14 mouse cellular contexts compared by ENCODE assay signal in genomic region chr19:50325686-50326085, GRCm38 (mm10).
DNase-seq lines count a peak whose midpoint lies in the region; ATAC-seq and TF ChIP-seq lines count a peak whose summit lies in the region.
"Had no signal": no experiment of that assay in that cellular context is flagged by ENCODE, and none has a peak within 500 bp of the region (broad histone marks: within the 10 kb centered on the region; RNA-seq: fewer than 3 reads in every experiment).

No protein-coding gene starts in this region.

- H3K4me3 ChIP-seq in layer of hippocampus, adult 2 months: no peak overlapping the region
- H3K4me3 ChIP-seq in forebrain, embryonic 13.5 days: no peak overlapping the region
- H3K4me3 ChIP-seq: heart, embryonic 15.5 days; liver, embryonic 12.5 days; midbrain, embryonic 10.5 days; myocyte had no signal

- no peaks in the 10 kb centered on the region for H3K27me3 ChIP-seq in forebrain, embryonic 13.5 days
- H3K27me3 ChIP-seq: heart, embryonic 15.5 days; liver, embryonic 12.5 days had no signal

- no peak for ATAC-seq in forebrain, embryonic 13.5 days
- ATAC-seq: liver, embryonic 12.5 days; lung, postnatal 0 days had no signal

- 92% methylated on average over 10 of the region's 10 CpGs for WGBS in forebrain, embryonic 13.5 days

- H3K9me3 ChIP-seq in forebrain, embryonic 13.5 days (replicated peaks): no peaks in the 10 kb centered on the region
- H3K9me3 ChIP-seq: heart, embryonic 15.5 days; liver, embryonic 12.5 days; midbrain, embryonic 10.5 days had no signal

- DNase-seq in heart, adult 11 months: peak; percentile 85
- DNase-seq in heart, adult 9 months (ENCODE audit: low spot score in 2 of 2): no peak
- peak; percentile 32 for DNase-seq in left cerebral cortex, postnatal 4 days
- DNase-seq in left cerebral cortex, adult 11 months (ENCODE audit: low spot score): no peak
- peak; percentile 5 for DNase-seq in cerebellum, adult 8-10 months
- DNase-seq in gastrocnemius, postnatal 10 days: peak; percentile 24
- DNase-seq in layer of hippocampus, adult 2 months (ENCODE audit: low spot score in 2 of 2): no peak
- DNase-seq: thymus, adult 2 months had no signal

- no peak for TF ChIP-seq CTCF in layer of hippocampus, adult 2 months (conservative IDR thresholded peaks at IDR 0.05)

- no peak overlapping the region for H3K9ac ChIP-seq in forebrain, embryonic 13.5 days
- H3K9ac ChIP-seq: heart, embryonic 15.5 days; liver, embryonic 12.5 days had no signal

- intact Hi-C loops in left cerebral cortex, postnatal 4 days (cut with DNase I): no loop called here

- no peak overlapping the region for H3K27ac ChIP-seq in layer of hippocampus, adult 2 months
- H3K27ac ChIP-seq in forebrain, embryonic 13.5 days: no peak overlapping the region
- H3K27ac ChIP-seq: heart, embryonic 15.5 days; liver, embryonic 12.5 days; midbrain, embryonic 10.5 days had no signal

- no peaks in the 10 kb centered on the region for H3K4me1 ChIP-seq in forebrain, embryonic 13.5 days
- H3K4me1 ChIP-seq: heart, embryonic 15.5 days; liver, embryonic 12.5 days; midbrain, embryonic 10.5 days had no signal

- no peak overlapping the region for H3K4me2 ChIP-seq in forebrain, embryonic 13.5 days
- H3K4me2 ChIP-seq: heart, embryonic 15.5 days; liver, embryonic 12.5 days had no signal

- H3K36me3 ChIP-seq in forebrain, embryonic 13.5 days (ENCODE audit: poor library complexity, severe bottlenecking): no peaks in the 10 kb centered on the region
- H3K36me3 ChIP-seq: heart, embryonic 15.5 days; liver, embryonic 12.5 days; midbrain, embryonic 10.5 days had no signal

Comparison
In these comparisons a context has a peak if more than half of its experiments do, and no peak if none do; other contexts are left out.
1. DNase-seq: peak in heart, adult 11 months (single experiment), left cerebral cortex, postnatal 4 days (single experiment), cerebellum, adult 8-10 months (single experiment) and gastrocnemius, postnatal 10 days (single experiment); none in heart, adult 9 months (0 of 2), left cerebral cortex, adult 11 months (single experiment) and layer of hippocampus, adult 2 months (0 of 2).